Mouse (Mus musculus): Measurements from ENCODE around the gene Kctd14. TPM values are rescaled to one million over a fixed set of nuclear protein-coding genes. Genes with fewer than 3 reads are reported as not detected.
"Not testable (repeated sequence)": the region's sequence is repeated elsewhere in the genome, so short reads cannot be mapped to it uniquely, and the experiment has no call there.

The Kctd14 gene
- polyA plus RNA-seq, 1 experiment from 2014 or later = 3.0 TPM

DNA sequence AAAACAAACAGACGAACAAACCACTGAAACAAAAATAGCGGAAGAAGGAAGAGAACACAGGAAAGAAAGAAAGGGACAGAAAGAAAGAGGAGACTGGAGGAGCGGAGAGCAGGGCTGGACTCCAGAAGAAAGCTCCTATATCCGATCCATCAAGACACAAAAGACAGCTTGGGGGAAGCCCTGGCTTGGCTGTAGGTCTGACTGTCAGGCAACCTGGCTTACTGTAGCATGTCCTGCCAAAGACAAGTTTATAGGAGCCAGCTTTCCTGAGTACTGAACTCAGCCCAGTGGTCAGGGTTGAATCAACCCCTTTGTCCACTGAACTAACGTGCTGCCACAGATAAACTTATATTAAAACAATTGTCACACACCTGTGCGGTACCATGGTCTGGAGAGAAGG lies 23.8 kb upstream of the Kctd14 start:
- WGBS = 81% methylated on average over 6 of the region's 6 CpGs
- Histone ChIP-seq H3K27ac (replicated peaks; ENCODE audit: low read depth, low read length) (no peak overlapping the region), H3K4me2 (ENCODE audit: low read depth, low read length) (no peak overlapping the region), H3K4me1 (ENCODE audit: control insufficient read depth, insufficient read depth, low read length) (peaks cover 11% of the 10 kb centered on the region), H3K9me3 (ENCODE audit: control insufficient read depth, low read length) (no peaks in the 10 kb centered on the region), H3K4me3 (ENCODE audit: low read depth, low read length) (no peak overlapping the region), H3K9ac (ENCODE audit: low read depth, low read length) (no peak overlapping the region), H3K27me3 (replicated peaks; ENCODE audit: control insufficient read depth, insufficient read depth, low read length) (no peaks in the 10 kb centered on the region), H3K36me3 (ENCODE audit: control insufficient read depth, insufficient read depth, low read length) (no peaks in the 10 kb centered on the region)
- ATAC-seq (ENCODE audit: low read depth) = no peak
- DNase-seq (ENCODE audit: low spot score) = no peak

GRCm38 (mm10) chr7:97427778-97428420 lies 23.2 kb upstream of the Kctd14 start:
- Histone ChIP-seq H3K4me2 (ENCODE audit: low read depth, low read length) (no peak overlapping the region), H3K27ac (replicated peaks; ENCODE audit: low read depth, low read length) (no peak overlapping the region), H3K9me3 (ENCODE audit: control insufficient read depth, low read length) (no peaks in the 10 kb centered on the region), H3K9ac (ENCODE audit: low read depth, low read length) (no peak overlapping the region), H3K4me1 (ENCODE audit: control insufficient read depth, insufficient read depth, low read length) (peaks cover 11% of the 10 kb centered on the region), H3K36me3 (ENCODE audit: control insufficient read depth, insufficient read depth, low read length) (no peaks in the 10 kb centered on the region), H3K4me3 (ENCODE audit: low read depth, low read length) (no peak overlapping the region), H3K27me3 (replicated peaks; ENCODE audit: control insufficient read depth, insufficient read depth, low read length) (no peaks in the 10 kb centered on the region)
- no peak for ATAC-seq (ENCODE audit: low read depth)
- WGBS = 80% methylated on average over 5 of the region's 5 CpGs
- no peak for DNase-seq (ENCODE audit: low spot score)

- DNase-seq (ENCODE audit: low spot score) (peak; percentile 92), ATAC-seq (ENCODE audit: low read depth) (peak; percentile 74)
- no peak overlapping the region for H3K9ac ChIP-seq (ENCODE audit: low read depth, low read length)
- no peaks in the 10 kb centered on the region for H3K9me3 ChIP-seq (ENCODE audit: control insufficient read depth, low read length)
- H3K36me3 ChIP-seq (ENCODE audit: control insufficient read depth, insufficient read depth, low read length) = no peaks in the 10 kb centered on the region
- H3K4me3 ChIP-seq (ENCODE audit: low read depth, low read length) = no peak overlapping the region
- no peak overlapping the region; the same call in 1 of the 2 replicates for H3K27ac ChIP-seq (replicated peaks; ENCODE audit: low read depth, low read length)
- peaks cover 18% of the 10 kb centered on the region for H3K4me1 ChIP-seq (ENCODE audit: control insufficient read depth, insufficient read depth, low read length)
- WGBS = 0% methylated on average over 5 of the region's 5 CpGs
- no peaks in the 10 kb centered on the region for H3K27me3 ChIP-seq (replicated peaks; ENCODE audit: control insufficient read depth, insufficient read depth, low read length)
- peak overlapping the region; percentile 20; the same call in 1 of the 2 replicates for H3K4me2 ChIP-seq (ENCODE audit: low read depth, low read length)
These were observed 21.4 kb upstream of the Kctd14 start for GRCm38 (mm10) chr7:97429705-97430104.

DNA sequence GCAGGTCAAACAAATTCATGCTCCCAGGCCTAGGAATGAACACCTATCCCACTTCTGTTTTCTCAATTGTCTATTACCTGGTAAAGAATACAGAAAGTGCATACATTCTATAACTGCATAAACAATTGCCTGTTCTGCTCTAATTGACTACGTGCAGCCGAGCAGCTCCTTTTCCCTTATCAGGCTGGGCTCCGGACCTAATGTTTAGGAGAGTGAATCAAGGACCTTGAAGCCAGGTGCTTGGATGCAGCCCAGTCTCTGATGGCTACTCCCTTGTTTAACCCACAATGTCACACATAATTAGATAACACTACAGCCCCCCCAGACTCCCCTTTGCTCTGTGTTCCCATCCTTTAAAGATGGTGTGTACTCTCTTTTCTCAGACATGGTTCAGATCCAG lies 17.6 kb upstream of the Kctd14 start:
- not testable (repeated sequence) for DNase-seq (ENCODE audit: low spot score); H3K27ac ChIP-seq (replicated peaks; ENCODE audit: low read depth, low read length); H3K9me3 ChIP-seq (ENCODE audit: control insufficient read depth, low read length); H3K27me3 ChIP-seq (replicated peaks; ENCODE audit: control insufficient read depth, insufficient read depth, low read length); H3K36me3 ChIP-seq (ENCODE audit: control insufficient read depth, insufficient read depth, low read length); H3K4me2 ChIP-seq (ENCODE audit: low read depth, low read length); H3K9ac ChIP-seq (ENCODE audit: low read depth, low read length); H3K4me3 ChIP-seq (ENCODE audit: low read depth, low read length); ATAC-seq (ENCODE audit: low read depth)
- WGBS = 68% methylated on average over 3 of the region's 3 CpGs
- peaks cover 18% of the 10 kb centered on the region for H3K4me1 ChIP-seq (ENCODE audit: control insufficient read depth, insufficient read depth, low read length)

GRCm38 (mm10) chr7:97434517-97434916 lies 16.6 kb upstream of the Kctd14 start:
- Histone ChIP-seq H3K27ac (replicated peaks; ENCODE audit: low read depth, low read length) (no peak overlapping the region), H3K9me3 (ENCODE audit: control insufficient read depth, low read length) (no peaks in the 10 kb centered on the region), H3K4me3 (ENCODE audit: low read depth, low read length) (no peak overlapping the region), H3K36me3 (ENCODE audit: control insufficient read depth, insufficient read depth, low read length) (no peaks in the 10 kb centered on the region), H3K9ac (ENCODE audit: low read depth, low read length) (no peak overlapping the region), H3K27me3 (replicated peaks; ENCODE audit: control insufficient read depth, insufficient read depth, low read length) (no peaks in the 10 kb centered on the region), H3K4me2 (ENCODE audit: low read depth, low read length) (no peak overlapping the region), H3K4me1 (ENCODE audit: control insufficient read depth, insufficient read depth, low read length) (peaks cover 16% of the 10 kb centered on the region)
- DNase-seq (ENCODE audit: low spot score) (no peak), ATAC-seq (ENCODE audit: low read depth) (no peak)
- 74% methylated on average over 10 of the region's 10 CpGs for WGBS

DNA sequence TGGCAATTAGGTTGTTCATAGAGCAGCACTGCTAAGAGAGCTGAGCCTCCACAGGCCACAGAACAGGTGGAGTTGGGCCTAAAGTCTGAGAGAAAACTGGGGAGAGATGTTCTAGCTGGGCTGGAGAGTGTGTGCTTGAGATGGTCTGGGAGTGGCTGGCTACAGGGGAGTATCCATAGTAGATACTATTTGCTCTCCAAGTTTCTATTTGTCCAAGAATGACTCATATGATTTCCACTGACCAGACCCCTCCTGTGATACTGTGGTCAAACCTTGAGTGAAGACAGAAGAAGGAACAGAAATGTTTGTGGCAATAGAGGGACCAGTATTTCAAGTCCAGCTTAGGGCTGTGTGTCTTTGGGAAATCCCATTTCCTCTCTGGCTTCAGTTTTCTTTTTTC lies 12.1 kb upstream of the Kctd14 start:
- no peaks in the 10 kb centered on the region for H3K27me3 ChIP-seq (replicated peaks; ENCODE audit: control insufficient read depth, insufficient read depth, low read length)
- no peak overlapping the region for H3K4me2 ChIP-seq (ENCODE audit: low read depth, low read length)
- no peak overlapping the region for H3K9ac ChIP-seq (ENCODE audit: low read depth, low read length)
- no peaks in the 10 kb centered on the region for H3K36me3 ChIP-seq (ENCODE audit: control insufficient read depth, insufficient read depth, low read length)
- ATAC-seq (ENCODE audit: low read depth) = no peak
- H3K4me1 ChIP-seq (ENCODE audit: control insufficient read depth, insufficient read depth, low read length) = 0 out of 2 replicates have a peak, but pooled peaks cover 6% of the 10 kb centered on the region
- DNase-seq (ENCODE audit: low spot score) = no peak
- no peak overlapping the region for H3K4me3 ChIP-seq (ENCODE audit: low read depth, low read length)
- no peaks in the 10 kb centered on the region for H3K9me3 ChIP-seq (ENCODE audit: control insufficient read depth, low read length)
- no peak overlapping the region for H3K27ac ChIP-seq (replicated peaks; ENCODE audit: low read depth, low read length)

DNA sequence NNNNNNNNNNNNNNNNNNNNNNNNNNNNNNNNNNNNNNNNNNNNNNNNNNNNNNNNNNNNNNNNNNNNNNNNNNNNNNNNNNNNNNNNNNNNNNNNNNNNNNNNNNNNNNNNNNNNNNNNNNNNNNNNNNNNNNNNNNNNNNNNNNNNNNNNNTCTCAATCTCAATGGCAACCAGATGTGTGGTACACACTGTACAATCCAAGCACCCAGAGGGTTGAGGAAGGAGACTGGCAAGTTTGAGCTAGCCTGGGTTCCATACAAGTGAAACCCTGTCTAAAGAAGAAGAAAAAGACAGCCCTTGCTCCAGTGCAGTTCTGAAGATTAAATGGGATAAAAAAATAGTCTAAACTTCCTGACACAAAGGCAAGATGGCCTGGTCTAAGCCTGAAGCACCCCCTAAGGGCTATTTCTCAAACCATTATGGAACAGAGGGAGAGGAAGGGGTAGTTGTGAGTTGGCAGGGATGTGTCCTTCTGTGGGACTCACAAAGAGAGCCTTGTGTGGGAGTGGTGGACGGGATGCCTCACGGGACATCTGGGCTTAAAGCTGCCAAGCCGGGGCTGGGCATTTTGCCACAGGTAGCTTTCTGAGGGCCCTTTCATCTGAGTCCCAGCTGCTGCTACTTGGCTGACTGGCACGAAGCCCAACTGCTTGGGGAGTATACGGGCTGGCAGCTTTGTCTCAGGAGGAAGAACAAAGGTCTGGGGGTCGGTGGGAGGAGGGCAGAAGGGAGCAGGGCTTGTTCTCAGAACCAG lies 4.8 kb upstream of the Kctd14 start:
- no peak overlapping the region for H3K4me3 ChIP-seq (ENCODE audit: low read depth, low read length)
- peak; percentile 95 for ATAC-seq (ENCODE audit: low read depth)
- WGBS = 7% methylated on average over 6 of the region's 6 CpGs
- no peaks in the 10 kb centered on the region for H3K36me3 ChIP-seq (ENCODE audit: control insufficient read depth, insufficient read depth, low read length)
- no peaks in the 10 kb centered on the region for H3K27me3 ChIP-seq (replicated peaks; ENCODE audit: control insufficient read depth, insufficient read depth, low read length)
- DNase-seq (ENCODE audit: low spot score) = peak; percentile 97
- peak overlapping the region; percentile 88 for H3K27ac ChIP-seq (replicated peaks; ENCODE audit: low read depth, low read length)
- no peak overlapping the region for H3K4me2 ChIP-seq (ENCODE audit: low read depth, low read length)
- peaks cover 6% of the 10 kb centered on the region; the same call in 1 of the 2 replicates for H3K9me3 ChIP-seq (ENCODE audit: control insufficient read depth, low read length)
- H3K9ac ChIP-seq (ENCODE audit: low read depth, low read length) = no peak overlapping the region
- peaks cover 11% of the 10 kb centered on the region for H3K4me1 ChIP-seq (ENCODE audit: control insufficient read depth, insufficient read depth, low read length)

GRCm38 (mm10) chr7:97447050-97447531 lies 4.0 kb upstream of the Kctd14 start:
- no peaks in the 10 kb centered on the region for H3K36me3 ChIP-seq (ENCODE audit: control insufficient read depth, insufficient read depth, low read length)
- peaks cover 6% of the 10 kb centered on the region; the same call in 1 of the 2 replicates for H3K9me3 ChIP-seq (ENCODE audit: control insufficient read depth, low read length)
- WGBS = 54% methylated on average over 6 of the region's 6 CpGs
- ATAC-seq (ENCODE audit: low read depth) = peak; percentile 56
- peak overlapping the region; percentile 88 for H3K27ac ChIP-seq (replicated peaks; ENCODE audit: low read depth, low read length)
- H3K4me1 ChIP-seq (ENCODE audit: control insufficient read depth, insufficient read depth, low read length) = peaks cover 11% of the 10 kb centered on the region
- H3K4me3 ChIP-seq (ENCODE audit: low read depth, low read length) = no peak overlapping the region
- H3K4me2 ChIP-seq (ENCODE audit: low read depth, low read length) = no peak overlapping the region
- DNase-seq (ENCODE audit: low spot score) = peak; percentile 57
- H3K9ac ChIP-seq (ENCODE audit: low read depth, low read length) = no peak overlapping the region
- H3K27me3 ChIP-seq (replicated peaks; ENCODE audit: control insufficient read depth, insufficient read depth, low read length) = no peaks in the 10 kb centered on the region
